Mouse (Mus musculus): ENCODE data around the gene Padi6.

Padi6 gene

GRCm38 (mm10) chr4:140684881-140685303 is 57.6 kb downstream of the Padi6 start:
- DNase-seq (ENCODE audit: low spot score in 2 of 2), result no peak

- DNase-seq (ENCODE audit: low spot score in 2 of 2), result peak; percentile 45 to 47
These were observed 58.1 kb downstream of the Padi6 start for GRCm38 (mm10) chr4:140684141-140684871.

GRCm38 (mm10) chr4:140683608-140684007 is 58.8 kb downstream of the Padi6 start:
- no peak for DNase-seq (ENCODE audit: low spot score in 2 of 2)

DNA sequence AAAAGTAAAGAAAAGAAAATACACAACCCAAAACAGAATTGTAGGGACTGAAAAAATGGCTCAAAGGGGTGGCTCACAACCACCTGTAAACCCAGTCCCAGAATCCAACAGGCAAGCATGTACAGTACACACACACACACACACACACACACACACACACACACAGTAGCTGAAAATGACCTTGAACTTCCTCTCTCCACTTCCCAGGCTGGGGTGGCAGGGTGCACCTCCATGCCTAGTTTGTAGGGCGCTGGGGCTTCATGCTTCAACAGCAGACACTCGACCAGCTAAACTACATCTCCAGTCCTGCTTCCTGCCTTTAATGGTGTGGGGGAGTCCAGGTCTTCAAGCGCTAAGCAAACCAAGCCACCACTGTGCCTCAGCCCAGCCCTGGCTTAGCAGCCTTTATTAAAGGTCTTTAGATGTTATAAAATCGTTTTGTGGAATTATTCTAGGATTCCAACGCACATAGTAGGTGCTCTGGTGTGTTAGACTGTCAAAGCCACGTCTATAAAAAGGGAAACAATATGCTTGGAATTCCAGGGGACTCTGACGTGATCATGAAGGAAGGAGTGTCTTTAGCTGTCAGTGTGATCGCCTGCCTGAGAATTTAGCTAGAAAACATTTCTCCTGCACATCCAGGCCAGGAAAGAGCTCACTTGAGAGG is 61.6 kb downstream of the Padi6 start:
- DNase-seq (ENCODE audit: low spot score in 2 of 2), result peak; percentile 42 to 52

GRCm38 (mm10) chr4:140679723-140680380 is 62.6 kb downstream of the Padi6 start:
- DNase-seq (ENCODE audit: low spot score in 2 of 2), result peak; percentile 75 to 76

DNA sequence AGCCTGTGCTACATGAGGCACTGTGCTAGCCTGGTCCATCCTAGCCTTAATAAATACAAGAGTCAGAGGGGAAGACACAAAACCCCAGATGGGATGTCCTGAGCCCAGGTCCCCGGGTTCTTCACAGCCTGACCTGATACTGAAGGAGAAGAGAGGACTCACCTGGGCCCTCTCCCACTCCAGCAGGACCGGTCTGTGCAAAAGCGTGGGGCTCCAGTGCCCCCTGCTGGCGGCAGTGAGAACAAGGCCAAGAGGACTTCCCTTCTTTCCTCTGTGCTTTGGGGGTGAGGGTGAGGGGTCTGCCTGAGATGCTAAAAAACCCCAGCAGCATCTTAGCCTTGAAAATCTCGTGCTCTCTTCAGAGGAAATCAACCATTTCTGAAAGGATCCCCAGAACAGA is 63.4 kb downstream of the Padi6 start:
- no peak for DNase-seq (ENCODE audit: low spot score in 2 of 2)

Data from spleen, postnatal 36 days (tissue).